Mouse (Mus musculus) stomach, postnatal 0 days (tissue): Measurements from ENCODE around the gene Des. TPM values are rescaled to one million over a fixed set of nuclear protein-coding genes. Genes with fewer than 3 reads are reported as not detected.

Source experiments
- ATAC-seq: fragments of 200-750 bp; cut with Nextera tagmentation; 2 replicates; pipeline ENCODE4 v1.8.0; 2017; ENCODE audit not compliant: low FRiP score, low TSS enrichment
- DNase-seq: peaks from one replicate; pipeline ENCODE4 v3.0.0-alpha.2; 2016; ENCODE audit warnings: low spot score
- H3K27ac ChIP-seq: fragments of 300-500 bp; sonication (generic); replicated peaks from 2 replicates; pipeline ENCODE4 v1.5.1; 2014; ENCODE audit warnings: mild to moderate bottlenecking, control low read depth
- H3K27me3 ChIP-seq: fragments of 300-500 bp; sonication (generic); 2 replicates; pipeline ENCODE4 v1.6.1; 2014; ENCODE audit warnings: low read length; ENCODE audit not compliant: control insufficient read depth, insufficient read depth
- H3K36me3 ChIP-seq: fragments of 300-500 bp; sonication (generic); 2 replicates; pipeline ENCODE4 v1.6.1; 2014; ENCODE audit warnings: low read length, mixed read lengths; ENCODE audit not compliant: control insufficient read depth, insufficient read depth
- H3K4me1 ChIP-seq: fragments of 300-500 bp; sonication (generic); replicated peaks from 2 replicates; pipeline ENCODE4 v1.6.1; 2014; ENCODE audit warnings: antibody characterized with exemption; ENCODE audit not compliant: control insufficient read depth, insufficient read depth
- H3K4me2 ChIP-seq: fragments of 300-500 bp; sonication (generic); replicated peaks from 2 replicates; pipeline ENCODE4 v1.6.1; 2014; ENCODE audit warnings: low read depth, mild to moderate bottlenecking, control low read depth, moderate library complexity
- H3K4me3 ChIP-seq: fragments of 300-500 bp; sonication (generic); 2 replicates; pipeline ENCODE4 v1.5.1; 2014; ENCODE audit warnings: low read depth, low read length, control low read depth
- H3K9ac ChIP-seq: fragments of 300-500 bp; sonication (generic); 2 replicates; pipeline ENCODE4 v1.6.1; 2014; ENCODE audit warnings: mild to moderate bottlenecking, low read length, control low read depth, mixed read lengths
- H3K9me3 ChIP-seq: fragments of 300-500 bp; sonication (generic); 2 replicates; pipeline ENCODE4 v1.6.1; 2016; ENCODE audit warnings: low read length; ENCODE audit not compliant: control insufficient read depth
- CTCF ChIP-seq: IDR thresholded peaks from 2 replicates; pipeline ENCODE4 v1.5.1; 2016; ENCODE audit warnings: antibody characterized with exemption, low read depth, mild to moderate bottlenecking, moderate library complexity
- EP300 ChIP-seq: optimal IDR thresholded peaks from 2 replicates; pipeline ENCODE3; 2016; ENCODE audit warnings: antibody characterized with exemption
- WGBS: fragments of 180-500 bp; shearing (Covaris S2); extraction: QIAGEN DNeasy Blood & Tissue Kit; methylation state at CpG from one replicate; pipeline ENCODE4 v1.1.7; 2014; 5-methylcytosine and 5-hydroxymethylcytosine counted together
- polyA plus RNA-seq: library from polyadenylated mRNA; unstranded; fragments of >200 nt; fragmentation: Nextera tagmentation; extraction: Ambion mirVana; gene quantifications from 2 replicates; pipeline ENCODE4 v1.2.1, GENCODE M21; 2015

Gene Des
- polyA plus RNA-seq, 1 experiment from 2014 or later: 291 TPM

DNA sequence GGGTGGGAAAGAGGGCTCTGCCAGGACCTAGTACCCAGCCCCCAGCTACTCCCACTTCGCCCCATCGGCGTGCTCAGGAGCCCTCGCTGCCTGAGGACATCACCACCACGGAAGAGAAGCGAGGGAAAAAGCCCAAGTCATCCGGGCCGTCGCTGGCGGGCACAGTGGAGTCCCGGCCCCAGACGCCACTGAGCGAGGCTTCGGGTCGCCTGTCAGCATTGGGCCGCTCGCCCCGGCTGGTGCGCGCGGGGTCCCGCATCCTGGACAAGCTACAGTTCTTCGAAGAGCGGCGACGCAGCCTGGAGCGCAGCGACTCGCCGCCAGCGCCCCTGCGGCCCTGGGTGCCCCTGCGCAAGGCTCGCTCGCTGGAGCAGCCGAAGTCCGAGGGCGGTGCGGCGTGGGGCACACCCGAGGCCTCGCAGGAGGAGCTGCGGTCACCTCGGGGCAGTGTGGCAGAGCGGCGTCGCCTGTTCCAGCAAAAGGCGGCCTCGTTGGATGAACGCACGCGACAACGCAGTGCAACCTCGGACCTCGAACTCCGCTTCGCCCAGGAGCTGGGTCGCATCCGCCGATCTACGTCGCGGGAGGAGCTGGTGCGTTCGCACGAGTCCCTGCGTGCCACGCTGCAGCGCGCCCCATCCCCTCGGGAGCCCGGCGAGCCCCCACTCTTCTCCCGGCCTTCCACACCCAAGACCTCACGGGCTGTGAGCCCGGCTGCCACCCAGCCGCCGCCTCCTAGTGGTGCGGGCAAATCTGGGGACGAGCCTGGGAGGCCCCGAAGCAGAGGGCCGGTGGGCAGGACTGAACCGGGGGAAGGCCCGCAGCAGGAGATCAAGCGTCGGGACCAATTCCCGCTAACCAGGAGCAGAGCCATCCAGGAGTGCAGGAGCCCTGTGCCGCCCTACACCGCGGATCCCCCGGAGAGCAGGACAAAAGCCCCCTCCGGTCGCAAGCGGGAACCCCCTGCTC, 28.1 kb downstream of the Des start:
- Histone ChIP-seq H3K4me1 (0 out of 2 replicates have a peak, but pooled peaks cover 3% of the 10 kb centered on the region), H3K9me3 (no peaks in the 10 kb centered on the region), H3K4me3 (0 out of 2 replicates have a peak overlapping the region, but pooled peaks have one; percentile 8), H3K27me3 (no peaks in the 10 kb centered on the region), H3K4me2 (peak overlapping the region; percentile 11; the same call in 1 of the 2 replicates), H3K36me3 (peaks cover 3% of the 10 kb centered on the region; the same call in 1 of the 2 replicates), H3K27ac (no peak overlapping the region), H3K9ac (peak overlapping the region; percentile 23; the same call in 1 of the 2 replicates)
- peak; percentile 51 for DNase-seq
- ATAC-seq: 0 out of 2 replicates have a peak, but pooled peaks have one; percentile 19
- TF ChIP-seq CTCF (peak; percentile 35; the same call in 1 of the 2 replicates), EP300 (no peak)
- 28% methylated on average over 94 of the region's 94 CpGs for WGBS

GRCm38 (mm10) chr1:75388898-75389515, 28.9 kb downstream of the Des start:
- Histone ChIP-seq H3K27me3 (no peaks in the 10 kb centered on the region), H3K4me3 (no peak overlapping the region), H3K27ac (no peak overlapping the region), H3K4me1 (0 out of 2 replicates have a peak, but pooled peaks cover 3% of the 10 kb centered on the region), H3K4me2 (0 out of 2 replicates have a peak overlapping the region, but pooled peaks have one; percentile 5), H3K9ac (no peak overlapping the region), H3K36me3 (peaks cover 3% of the 10 kb centered on the region; the same call in 1 of the 2 replicates), H3K9me3 (no peaks in the 10 kb centered on the region)
- TF ChIP-seq CTCF (no peak), EP300 (no peak)
- DNase-seq (no peak), ATAC-seq (no peak)
- WGBS: 47% methylated on average over 23 of the region's 23 CpGs

GRCm38 (mm10) chr1:75393139-75393538, 33.0 kb downstream of the Des start:
- Histone ChIP-seq H3K4me1 (no peaks in the 10 kb centered on the region), H3K9ac (no peak overlapping the region), H3K4me2 (no peak overlapping the region), H3K36me3 (peaks cover 3% of the 10 kb centered on the region; the same call in 1 of the 2 replicates), H3K27me3 (no peaks in the 10 kb centered on the region), H3K9me3 (no peaks in the 10 kb centered on the region), H3K4me3 (no peak overlapping the region), H3K27ac (peak overlapping the region; percentile 81)
- DNase-seq: no peak
- 38% methylated on average over 9 of the region's 9 CpGs for WGBS
- ATAC-seq: peak; percentile 35; the same call in 1 of the 2 replicates
- no peak for TF ChIP-seq EP300
- no peak for TF ChIP-seq CTCF

DNA sequence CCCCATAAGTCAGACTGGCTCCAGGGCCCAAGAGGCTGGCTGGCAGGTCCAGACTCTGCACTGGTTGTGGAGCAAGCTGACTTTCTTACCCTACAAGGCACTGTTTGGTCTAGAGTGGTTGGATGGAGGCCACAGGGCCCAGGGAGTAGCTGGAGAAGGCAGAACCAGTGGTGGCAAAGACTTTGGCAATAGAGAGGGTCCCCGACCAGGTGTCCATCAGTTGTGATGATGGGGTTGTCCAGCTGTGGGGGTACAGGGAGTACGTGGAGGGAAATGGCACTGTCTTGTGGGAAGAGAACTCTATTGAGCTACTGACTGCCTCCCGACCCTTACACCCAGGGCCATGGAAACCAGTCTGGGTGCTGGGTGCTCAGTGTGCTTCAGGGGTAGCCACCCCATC, 33.7 kb downstream of the Des start:
- peaks cover under 1% of the 10 kb centered on the region; the same call in 1 of the 2 replicates for H3K4me1 ChIP-seq
- ATAC-seq (no peak), DNase-seq (no peak)
- no peaks in the 10 kb centered on the region for H3K36me3 ChIP-seq
- no peak overlapping the region for H3K4me2 ChIP-seq
- H3K27me3 ChIP-seq: no peaks in the 10 kb centered on the region
- WGBS: 90% methylated on average over 3 of the region's 3 CpGs
- H3K4me3 ChIP-seq: no peak overlapping the region
- H3K9ac ChIP-seq: no peak overlapping the region
- peak overlapping the region; percentile 81 for H3K27ac ChIP-seq
- TF ChIP-seq CTCF (no peak), EP300 (no peak)
- H3K9me3 ChIP-seq: no peaks in the 10 kb centered on the region

DNA sequence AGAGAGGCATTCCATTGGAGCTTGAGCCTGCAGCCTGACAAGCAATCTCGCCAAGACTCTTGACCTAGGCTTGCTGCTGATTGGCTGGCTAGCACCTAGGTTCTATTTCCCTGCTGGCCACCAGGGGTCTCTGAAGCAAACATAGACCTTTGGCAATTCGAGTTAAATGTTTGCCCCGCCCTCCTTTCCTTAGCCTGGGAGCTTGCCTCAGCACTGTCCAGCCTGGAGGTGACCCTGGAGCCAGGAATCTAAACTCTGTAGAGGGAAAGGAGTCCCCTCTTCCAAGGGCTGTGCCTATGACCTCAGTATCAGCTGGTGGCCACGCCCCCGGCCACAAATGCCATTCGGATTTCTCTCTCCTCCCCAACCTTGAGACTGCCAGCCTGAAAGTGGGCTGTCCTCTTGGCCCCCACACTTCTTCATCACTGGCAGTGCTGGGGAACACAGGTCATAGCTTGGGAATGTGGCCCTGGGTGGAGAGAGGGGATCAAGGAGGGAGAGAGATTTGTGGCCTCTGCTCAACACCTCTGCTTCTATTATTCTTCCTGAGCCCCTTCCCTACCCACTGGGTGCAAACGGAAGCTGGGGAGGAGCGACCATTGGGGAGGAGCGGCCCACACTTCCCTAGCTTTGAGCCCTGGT, 38.8 kb downstream of the Des start:
- Histone ChIP-seq H3K27me3 (no peaks in the 10 kb centered on the region), H3K4me1 (peaks cover 7% of the 10 kb centered on the region; the same call in 1 of the 2 replicates), H3K36me3 (no peaks in the 10 kb centered on the region), H3K9me3 (no peaks in the 10 kb centered on the region), H3K27ac (peak overlapping the region; percentile 88), H3K4me3 (no peak overlapping the region), H3K9ac (0 out of 2 replicates have a peak overlapping the region, but pooled peaks have one; percentile 31), H3K4me2 (no peak overlapping the region)
- ATAC-seq: peak; percentile 77
- DNase-seq: peak; percentile 82
- TF ChIP-seq CTCF (peak; percentile 86), EP300 (no peak)
- WGBS: 8% methylated on average over 9 of the region's 9 CpGs
